Comparison of ENCODE assay signal across 10 mouse cellular contexts in genomic region chr6:53854971-53855856, GRCm38 (mm10). TPM values are rescaled to one million over a fixed set of nuclear protein-coding genes. Genes with fewer than 3 reads are reported as not detected.
DNase-seq lines count a peak whose midpoint lies in the region; ATAC-seq and TF ChIP-seq lines count a peak whose summit lies in the region.
"Had no signal": no experiment of that assay in that cellular context is flagged by ENCODE, and none has a peak within 500 bp of the region (broad histone marks: within the 10 kb centered on the region; RNA-seq: fewer than 3 reads in every experiment).

No protein-coding gene starts in this region.

- no peak overlapping the region for H3K4me2 ChIP-seq in hindbrain, embryonic 13.5 days
- no peak overlapping the region for H3K4me2 ChIP-seq in hindbrain, embryonic 11.5 days (replicated peaks; ENCODE audit: low read depth, low read length)
- no peak overlapping the region for H3K4me2 ChIP-seq in stomach, postnatal 0 days (replicated peaks; ENCODE audit: low read depth)
- H3K4me2 ChIP-seq: heart, embryonic 13.5 days; liver, embryonic 11.5 days had no signal

- H3K9me3 ChIP-seq in hindbrain, embryonic 13.5 days, result no peaks in the 10 kb centered on the region
- no peaks in the 10 kb centered on the region for H3K9me3 ChIP-seq in hindbrain, embryonic 11.5 days (ENCODE audit: control insufficient read depth, low read length)
- H3K9me3 ChIP-seq in stomach, postnatal 0 days (ENCODE audit: control insufficient read depth, low read length), result no peaks in the 10 kb centered on the region
- H3K9me3 ChIP-seq: heart, embryonic 13.5 days had no signal

- 66% methylated on average over 12 of the region's 12 CpGs for WGBS in hindbrain, embryonic 13.5 days
- 81% methylated on average over 12 of the region's 12 CpGs for whole genome bisulfite sequencing in hindbrain, embryonic 11.5 days
- 53% methylated on average over 12 of the region's 12 CpGs for WGBS in stomach, postnatal 0 days

- peaks cover 10% of the 10 kb centered on the region for H3K4me1 ChIP-seq in hindbrain, embryonic 13.5 days (replicated peaks)
- H3K4me1 ChIP-seq in hindbrain, embryonic 11.5 days (replicated peaks; ENCODE audit: control insufficient read depth, insufficient read depth, low read length), result no peaks in the 10 kb centered on the region
- H3K4me1 ChIP-seq in stomach, postnatal 0 days (replicated peaks; ENCODE audit: control insufficient read depth, insufficient read depth), result no peaks in the 10 kb centered on the region
- H3K4me1 ChIP-seq: heart, embryonic 13.5 days had no signal

- TF ChIP-seq CTCF in stomach, postnatal 0 days (IDR thresholded peaks at IDR 0.05; ENCODE audit: low read depth), result no peak

- H3K4me3 ChIP-seq in hindbrain, embryonic 13.5 days, result no peak overlapping the region
- H3K4me3 ChIP-seq in hindbrain, embryonic 11.5 days (ENCODE audit: low read depth, low read length), result no peak overlapping the region
- no peak overlapping the region for H3K4me3 ChIP-seq in stomach, postnatal 0 days (ENCODE audit: low read depth, low read length)
- H3K4me3 ChIP-seq: heart, embryonic 13.5 days had no signal

- peak overlapping the region; percentile 42 for H3K27ac ChIP-seq in hindbrain, embryonic 13.5 days
- no peak overlapping the region for H3K27ac ChIP-seq in hindbrain, embryonic 11.5 days (ENCODE audit: low read depth, low read length)
- peak overlapping the region; percentile 19; the same call in 1 of the 2 replicates for H3K27ac ChIP-seq in stomach, postnatal 0 days (replicated peaks)
- H3K27ac ChIP-seq: heart, embryonic 13.5 days had no signal

- peak; percentile 75 for ATAC-seq in hindbrain, embryonic 13.5 days (ENCODE audit: low FRiP score)
- no peak for ATAC-seq in hindbrain, embryonic 11.5 days (ENCODE audit: low FRiP score)
- ATAC-seq in stomach, postnatal 0 days (ENCODE audit: low FRiP score, low TSS enrichment), result no peak; the same call in 1 of the 2 replicates

- peaks cover 2% of the 10 kb centered on the region; the same call in 1 of the 2 replicates for H3K27me3 ChIP-seq in hindbrain, embryonic 13.5 days
- no peaks in the 10 kb centered on the region for H3K27me3 ChIP-seq in hindbrain, embryonic 11.5 days (ENCODE audit: control insufficient read depth, insufficient read depth, low read length)
- H3K27me3 ChIP-seq in stomach, postnatal 0 days (ENCODE audit: control insufficient read depth, insufficient read depth, low read length), result no peaks in the 10 kb centered on the region
- H3K27me3 ChIP-seq: heart, embryonic 13.5 days had no signal

- no peaks in the 10 kb centered on the region for H3K36me3 ChIP-seq in hindbrain, embryonic 13.5 days
- no peaks in the 10 kb centered on the region for H3K36me3 ChIP-seq in hindbrain, embryonic 11.5 days (ENCODE audit: control insufficient read depth, insufficient read depth, low read length)
- no peaks in the 10 kb centered on the region for H3K36me3 ChIP-seq in stomach, postnatal 0 days (ENCODE audit: control insufficient read depth, insufficient read depth, low read length)
- H3K36me3 ChIP-seq: heart, embryonic 13.5 days had no signal

- no peak for TF ChIP-seq EP300 in stomach, postnatal 0 days (optimal IDR thresholded peaks at IDR 0.05)

- H3K9ac ChIP-seq in hindbrain, embryonic 13.5 days, result no peak overlapping the region
- no peak overlapping the region for H3K9ac ChIP-seq in hindbrain, embryonic 11.5 days (ENCODE audit: low read depth, low read length)
- H3K9ac ChIP-seq in stomach, postnatal 0 days (ENCODE audit: low read length), result no peak overlapping the region
- H3K9ac ChIP-seq: heart, embryonic 13.5 days had no signal

- DNase-seq in hindbrain, embryonic 11.5 days (ENCODE audit: low spot score), result no peak
- peak; percentile 35 for DNase-seq in retina, postnatal 1 day
- DNase-seq in retina, embryonic 14.5 days (ENCODE audit: low spot score), result no peak
- DNase-seq in kidney, postnatal 25 days, result peak; percentile 35 to 44
- peak; percentile 17 for DNase-seq in stomach, postnatal 0 days (ENCODE audit: low spot score)
- no peak for DNase-seq in thymus, postnatal 14 days
- DNase-seq in testis, postnatal 14 days (ENCODE audit: low spot score), result no peak

RNA-seq across cellular contexts. Expression of gene Tril, which starts 34.6 kb away (rescaled TPM):
- 13.2 and 13.9 TPM in 2 replicates for polyA plus RNA-seq in hindbrain, embryonic 13.5 days (2015; fragmentation: Nextera tagmentation; extraction: Ambion mirVana)
- polyA plus RNA-seq in hindbrain, embryonic 11.5 days (2014; fragmentation: Nextera tagmentation; extraction: Ambion mirVana), result 14.6 and 17.0 TPM in 2 replicates
- polyA plus RNA-seq in stomach, postnatal 0 days (2015; fragmentation: Nextera tagmentation; extraction: Ambion mirVana), result 6.8 and 7.4 TPM in 2 replicates

Comparison
In these comparisons a context has a peak if more than half of its experiments do, and no peak if none do; other contexts are left out.
1. DNase-seq: peak in retina, postnatal 1 day (single experiment), kidney, postnatal 25 days (2 of 2) and stomach, postnatal 0 days (single experiment); none in hindbrain, embryonic 11.5 days (single experiment), retina, embryonic 14.5 days (single experiment), thymus, postnatal 14 days (single experiment) and testis, postnatal 14 days (single experiment).